Mouse (Mus musculus) cerebellum, adult 9-10 months (tissue): ENCODE data around the gene Akt2.

ENCODE experiments used
- DNase-seq: peaks from one replicate; pipeline ENCODE4 v3.0.0; 2022

The Akt2 gene

GRCm38 (mm10) chr7:27673575-27674131, 82.3 kb downstream of the Akt2 start:
- no peak for DNase-seq

GRCm38 (mm10) chr7:27674195-27674521, 82.8 kb downstream of the Akt2 start:
- no peak for DNase-seq

GRCm38 (mm10) chr7:27674522-27675221, 83.3 kb downstream of the Akt2 start, which contains the start of gene Map3k10:
Gene Map3k10, minus strand, starts transcription at chr7:27674598.
- DNase-seq: peak; percentile 95

GRCm38 (mm10) chr7:27675222-27675612, 83.9 kb downstream of the Akt2 start:
- DNase-seq: no peak

- DNase-seq: peak; percentile 4
Measured at GRCm38 (mm10) chr7:27683218-27683617, 91.9 kb downstream of the Akt2 start.

- peak; percentile 39 for DNase-seq
Measured at GRCm38 (mm10) chr7:27685220-27685619, 93.9 kb downstream of the Akt2 start.

GRCm38 (mm10) chr7:27685681-27686080, 94.3 kb downstream of the Akt2 start:
- DNase-seq: peak; percentile 80

GRCm38 (mm10) chr7:27687043-27687442, 95.7 kb downstream of the Akt2 start:
- DNase-seq: no peak

GRCm38 (mm10) chr7:27687836-27688235, 96.5 kb downstream of the Akt2 start:
- DNase-seq: peak; percentile 50

GRCm38 (mm10) chr7:27688246-27688788, 97.0 kb downstream of the Akt2 start:
- peak; percentile 46 for DNase-seq

- peak; percentile 98 for DNase-seq
Measured at GRCm38 (mm10) chr7:27688815-27689612, 97.7 kb downstream of the Akt2 start, which contains the start of gene Zfp607b. Gene Zfp607b, plus strand, starts transcription at chr7:27689340.
